Mouse (Mus musculus): ENCODE data around the gene 5730522E02Rik. TPM values are rescaled to one million over a fixed set of nuclear protein-coding genes. Genes with fewer than 3 reads are reported as not detected.
"Not testable (repeated sequence)": the region's sequence is repeated elsewhere in the genome, so short reads cannot be mapped to it uniquely, and the experiment has no call there.

Gene 5730522E02Rik
- 1 to 10 TPM in 1 of 2 experiments, under 1 TPM in 1; 0.72 to 1.1 TPM for total RNA-seq (2021)
- long read RNA-seq, experiment 1, partial matches to known transcripts = 1 of 1 reads
- long read RNA-seq, experiment 1, other reads (novel, unspliced or antisense) = 0 of 1 reads
- long read RNA-seq, experiment 2, partial matches to known transcripts = 1 of 2 reads
- long read RNA-seq, experiment 2, other reads (novel, unspliced or antisense) = 1 of 2 reads

GRCm38 (mm10) chr11:26210582-26211180 lies at the start of gene 5730522E02Rik:
Gene 5730522E02Rik, minus strand, starts transcription at chr11:26210763.
- peak; percentile 25 for DNase-seq

- no peak for DNase-seq
Measured at GRCm38 (mm10) chr11:26236540-26236939, 26.0 kb upstream of the 5730522E02Rik start.

GRCm38 (mm10) chr11:26229895-26230294 lies 19.3 kb upstream of the 5730522E02Rik start:
- no peak for DNase-seq

- DNase-seq = not testable (repeated sequence)
Measured at GRCm38 (mm10) chr11:26213643-26214042, 3.1 kb upstream of the 5730522E02Rik start.

GRCm38 (mm10) chr11:26209811-26210581 lies 567 bp downstream of the 5730522E02Rik start:
- DNase-seq = peak; percentile 80

- no peak for DNase-seq
Measured at GRCm38 (mm10) chr11:26203466-26203865, 7.1 kb downstream of the 5730522E02Rik start.

GRCm38 (mm10) chr11:26202842-26203241 lies 7.7 kb downstream of the 5730522E02Rik start:
- DNase-seq = no peak

GRCm38 (mm10) chr11:26201778-26202097 lies 8.8 kb downstream of the 5730522E02Rik start:
- no peak for DNase-seq

GRCm38 (mm10) chr11:26200970-26201777 lies 9.4 kb downstream of the 5730522E02Rik start:
- DNase-seq = peak; percentile 74

- DNase-seq = no peak
Measured at GRCm38 (mm10) chr11:26195468-26195867, 15.1 kb downstream of the 5730522E02Rik start.

- DNase-seq = no peak
Measured at GRCm38 (mm10) chr11:26187231-26187967, 23.2 kb downstream of the 5730522E02Rik start.

- no peak for DNase-seq
Measured at GRCm38 (mm10) chr11:26170572-26170971, 40.0 kb downstream of the 5730522E02Rik start.

GRCm38 (mm10) chr11:26167609-26167971 lies 43.0 kb downstream of the 5730522E02Rik start:
- DNase-seq = no peak

- DNase-seq = no peak
Measured at GRCm38 (mm10) chr11:26166966-26167608, 43.5 kb downstream of the 5730522E02Rik start.

GRCm38 (mm10) chr11:26164651-26165259 lies 45.8 kb downstream of the 5730522E02Rik start:
- no peak for DNase-seq

- no peak for DNase-seq
Measured at GRCm38 (mm10) chr11:26161354-26161753, 49.2 kb downstream of the 5730522E02Rik start.

GRCm38 (mm10) chr11:26159033-26159432 lies 51.5 kb downstream of the 5730522E02Rik start:
- DNase-seq = no peak

GRCm38 (mm10) chr11:26140024-26140423 lies 70.5 kb downstream of the 5730522E02Rik start:
- DNase-seq = no peak

- DNase-seq = no peak
Measured at GRCm38 (mm10) chr11:26138013-26138412, 72.5 kb downstream of the 5730522E02Rik start.

- peak; percentile 10 for DNase-seq
Measured at GRCm38 (mm10) chr11:26130911-26131310, 79.7 kb downstream of the 5730522E02Rik start.

GRCm38 (mm10) chr11:26129054-26129453 lies 81.5 kb downstream of the 5730522E02Rik start:
- no peak for DNase-seq

Data from adrenal gland, postnatal 10 days (tissue).